Mouse (Mus musculus) liver, postnatal 0 days (tissue): ENCODE data around the gene Ppp2r2c.

Source experiments
- CTCF ChIP-seq: sonication (generic); IDR thresholded peaks from 2 replicates; pipeline ENCODE4 v1.5.1; 2016; ENCODE audit warnings: antibody characterized with exemption, low read depth
- EP300 ChIP-seq: IDR thresholded peaks from 2 replicates; pipeline ENCODE4 v1.6.1; 2016; ENCODE audit warnings: antibody characterized with exemption, low read depth, mild to moderate bottlenecking

DNA sequence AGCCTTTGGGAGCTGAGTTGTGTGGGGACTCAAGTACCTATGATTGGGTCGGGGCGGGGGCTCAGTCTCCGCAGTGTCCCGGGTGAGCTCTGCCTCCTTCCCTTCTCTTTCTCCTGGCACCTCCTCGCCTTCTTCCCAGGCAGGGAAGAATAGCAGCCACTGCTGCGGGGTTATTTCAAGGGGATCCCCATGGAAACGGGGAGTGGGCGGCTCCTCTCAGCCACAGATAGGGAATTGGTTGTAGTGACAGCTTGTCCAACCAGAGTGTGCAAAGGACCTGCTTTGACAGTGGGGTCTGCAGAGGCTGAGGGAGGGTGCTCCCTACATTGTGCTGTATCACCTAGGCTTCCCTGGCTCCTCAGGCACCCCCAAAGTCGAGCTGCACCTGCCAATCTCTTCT, 22.5 kb downstream of the Ppp2r2c start:
- TF ChIP-seq CTCF (no peak), EP300 (no peak)
